Mouse (Mus musculus) CH12.LX (cell line): ENCODE measurements around the gene Lbp. TPM values are rescaled to one million over a fixed set of nuclear protein-coding genes. Genes with fewer than 3 reads are reported as not detected.

Experiments used
- DNase-seq: peaks from one replicate; pipeline ENCODE4 v3.0.0-alpha.2; 2013; ENCODE audit errors: extremely low read depth
- H3K27ac ChIP-seq: 2 replicates; pipeline ENCODE4 v1.5.1; 2012; ENCODE audit warnings: low read depth, mild to moderate bottlenecking, control low read depth, moderate library complexity; ENCODE audit not compliant: insufficient read depth
- H3K27me3 ChIP-seq: replicated peaks from 2 replicates; pipeline ENCODE3; 2012; ENCODE audit warnings: inconsistent platforms
- H3K36me3 ChIP-seq, 2 experiments: replicated peaks in 1 of 2; 2 replicates each; pipeline versions ENCODE3 to v1.6.1; 2012; ENCODE audit warnings: inconsistent platforms in 1 of 2, low read length in 1 of 2, mild to moderate bottlenecking in 1 of 2, mixed read lengths in 1 of 2, moderate library complexity in 1 of 2; ENCODE audit not compliant: control insufficient read depth in 1 of 2, insufficient read depth in 1 of 2
- H3K4me1 ChIP-seq, 2 experiments: 2 replicates each; pipeline ENCODE4 v1.6.1; 2012; ENCODE audit warnings: inconsistent platforms in 1 of 2, moderate library complexity in 1 of 2; ENCODE audit not compliant: insufficient read depth in 2 of 2, control insufficient read depth in 1 of 2
- H3K4me2 ChIP-seq: 2 replicates; pipeline ENCODE4 v1.6.1; 2012; ENCODE audit warnings: low read depth, mild to moderate bottlenecking, control low read depth; ENCODE audit not compliant: poor library complexity, insufficient read depth, severe bottlenecking
- H3K4me3 ChIP-seq, 3 experiments: fragments of 150-350 bp in 1 of 3; sonication (generic) in 1 of 3; replicated peaks in 1 of 3; 2 replicates each; pipeline versions ENCODE3 to v1.5.1; 2011 to 2012; ENCODE audit warnings: low read depth in 2 of 3, low read length in 2 of 3, mild to moderate bottlenecking in 2 of 3, moderate library complexity in 2 of 3, control low read depth in 1 of 3, improper control_type of control experiment in 1 of 3, inconsistent platforms in 1 of 3, mixed read lengths in 1 of 3; ENCODE audit not compliant: poor library complexity in 1 of 3
- H3K79me2 ChIP-seq: replicated peaks from 2 replicates; pipeline ENCODE4 v1.6.1; 2012; ENCODE audit warnings: mild to moderate bottlenecking, moderate library complexity; ENCODE audit not compliant: control insufficient read depth, poor library complexity, insufficient read depth, severe bottlenecking; ENCODE audit errors: extremely low read depth
- H3K9ac ChIP-seq: 2 replicates; pipeline ENCODE4 v1.6.1; 2012; ENCODE audit warnings: low read depth, mild to moderate bottlenecking, control low read depth, moderate library complexity; ENCODE audit not compliant: insufficient read depth
- H3K9me3 ChIP-seq: replicated peaks from 2 replicates; pipeline ENCODE3; 2012; ENCODE audit warnings: low read length, inconsistent platforms, mixed read lengths
- BHLHE40 ChIP-seq: IDR thresholded peaks from 2 replicates; pipeline ENCODE4 v1.6.1; 2011; ENCODE audit warnings: mild to moderate bottlenecking, low read depth, low read length, improper control_type of control experiment
- CHD1 ChIP-seq: IDR thresholded peaks from 2 replicates; pipeline ENCODE4 v1.6.1; 2012; ENCODE audit warnings: low read depth, low read length, improper control_type of control experiment, inconsistent platforms
- ELF1 ChIP-seq: IDR thresholded peaks from 2 replicates; pipeline ENCODE4 v1.6.1; 2014; ENCODE audit warnings: low read depth, mild to moderate bottlenecking, inconsistent platforms, low read length, improper control_type of control experiment
- ETS1 ChIP-seq: conservative IDR thresholded peaks from 2 replicates; pipeline ENCODE4 v1.6.1; 2012; ENCODE audit warnings: low read depth, mild to moderate bottlenecking, inconsistent platforms, low read length, improper control_type of control experiment, moderate library complexity
- HCFC1 ChIP-seq: IDR thresholded peaks from 2 replicates; pipeline ENCODE4 v1.6.1; 2012; ENCODE audit warnings: low read depth, mild to moderate bottlenecking, inconsistent platforms, low read length, improper control_type of control experiment
- MXI1 ChIP-seq: IDR thresholded peaks from 2 replicates; pipeline ENCODE4 v1.6.1; 2011; ENCODE audit warnings: mild to moderate bottlenecking, low read depth, low read length, improper control_type of control experiment
- POLR2AphosphoS2 ChIP-seq: IDR thresholded peaks from 2 replicates; pipeline ENCODE4 v1.6.1; 2011; ENCODE audit warnings: low read depth, low read length, improper control_type of control experiment
- RAD21 ChIP-seq: IDR thresholded peaks from 2 replicates; pipeline ENCODE4 v1.6.1; 2011; ENCODE audit warnings: low read depth, mild to moderate bottlenecking, low read length, improper control_type of control experiment, moderate library complexity
- RCOR1 ChIP-seq: conservative IDR thresholded peaks from 2 replicates; pipeline ENCODE4 v1.6.1; 2012; ENCODE audit warnings: low read depth, mild to moderate bottlenecking, inconsistent platforms, low read length, improper control_type of control experiment
- SIN3A ChIP-seq: IDR thresholded peaks from 2 replicates; pipeline ENCODE4 v1.6.1; 2012; ENCODE audit warnings: low read length, improper control_type of control experiment, inconsistent platforms
- UBTF ChIP-seq: IDR thresholded peaks from 2 replicates; pipeline ENCODE4 v1.6.1; 2012; ENCODE audit warnings: low read depth, mild to moderate bottlenecking, inconsistent platforms, low read length, improper control_type of control experiment, moderate library complexity
- USF1 ChIP-seq: IDR thresholded peaks from 2 replicates; pipeline ENCODE4 v1.6.1; 2014; ENCODE audit warnings: low read depth, mild to moderate bottlenecking, inconsistent platforms, low read length, improper control_type of control experiment
- USF2 ChIP-seq: conservative IDR thresholded peaks from 2 replicates; pipeline ENCODE4 v1.6.1; 2011; ENCODE audit warnings: low read depth, low read length, improper control_type of control experiment
- ZKSCAN1 ChIP-seq: IDR thresholded peaks from 2 replicates; pipeline ENCODE4 v1.6.1; 2012; ENCODE audit warnings: low read depth, inconsistent platforms, low read length, improper control_type of control experiment, borderline replicate concordance
- ZNF384 ChIP-seq: IDR thresholded peaks from 2 replicates; pipeline ENCODE4 v1.6.1; 2012; ENCODE audit warnings: low read depth, low read length, improper control_type of control experiment, inconsistent platforms
- dilution Hi-C: fragments of 300-500 bp; cut with MboI; formaldehyde crosslinking; loops from 2 replicates; pipeline ENCODE4 v1.14.3; 2020; ENCODE audit warnings: low sequenced_read_pairs; ENCODE audit not compliant: extremely low pct_unique_long_range_greater_than_20kb, extremely low pct_ligation_motif_present
- in situ Hi-C: fragments of 300-500 bp; cut with MboI; formaldehyde crosslinking; loops from 3 replicates; pipeline ENCODE4 v1.14.3; 2019; ENCODE audit warnings: low sequenced_read_pairs, low pct_ligation_motif_present, low pct_unique_long_range_greater_than_20kb, mixed read lengths
- polyA plus RNA-seq: library from polyadenylated mRNA; unstranded; fragments of >175 nt; gene quantifications from 2 replicates; pipeline ENCODE4 v1.2.1, GENCODE M21; 2012; ENCODE audit warnings: low read depth; ENCODE audit not compliant: insufficient read length
- total RNA-seq, 2 experiments: library from RNA; depleted of rRNA; stranded (reverse); fragments of 300-350 nt in 1 of 2; fragments of >200 nt in 1 of 2; gene quantifications; 2 replicates each; pipeline ENCODE4 v1.2.3; 2012 to 2014

Gene Lbp
- total and polyA plus RNA-seq, 3 experiments: 0.04 to 0.27 TPM; not detected in 1

GRCm38 (mm10) chr2:158276451-158276850 is 29.8 kb upstream of the Lbp start:
- no peak overlapping the region for H3K4me3 ChIP-seq
- no peak overlapping the region for H3K27ac ChIP-seq
- H3K4me1 ChIP-seq: peaks cover 0 to 24% of the 10 kb centered on the region in 2 experiments; a peak in 2 of 4 replicates
- H3K9me3 ChIP-seq: no peaks in the 10 kb centered on the region
- no peak for DNase-seq
- dilution Hi-C loops: no loop called here
- peaks cover 2% of the 10 kb centered on the region for H3K27me3 ChIP-seq
- TF ChIP-seq ZKSCAN1 (no peak), ETS1 (no peak), USF2 (no peak)
- TF ChIP-seq, all 38 proteins: peak for 0
- no peaks in the 10 kb centered on the region for H3K79me2 ChIP-seq
- H3K9ac ChIP-seq: no peak overlapping the region
- in situ Hi-C loops: no loop called here
- no peaks in the 10 kb centered on the region for H3K36me3 ChIP-seq
- H3K4me2 ChIP-seq: no peak overlapping the region

DNA sequence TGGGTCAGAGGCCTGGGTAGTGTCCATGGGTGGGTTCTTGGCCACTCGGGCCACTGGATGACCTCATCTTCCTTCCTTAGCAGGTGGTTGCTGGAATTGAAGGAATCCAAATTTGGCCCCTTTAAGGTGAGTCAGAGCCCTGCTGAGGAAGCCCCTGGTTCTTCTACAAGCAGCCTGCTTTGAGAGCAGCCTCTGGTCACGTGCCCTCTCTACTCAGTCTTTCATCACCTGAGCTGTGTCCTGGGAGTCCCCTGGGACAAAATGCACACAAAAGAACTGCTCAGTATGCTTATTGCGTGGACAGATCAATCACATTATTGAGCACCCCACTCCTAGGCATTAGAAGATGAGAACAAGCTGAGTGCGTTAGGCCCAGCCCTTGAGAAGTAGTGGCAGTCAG is 29.4 kb upstream of the Lbp start:
- Histone ChIP-seq H3K36me3 (no peaks in the 10 kb centered on the region), H3K4me3 (no peak overlapping the region), H3K9me3 (no peaks in the 10 kb centered on the region), H3K79me2 (no peaks in the 10 kb centered on the region), H3K27me3 (peaks cover 5% of the 10 kb centered on the region), H3K4me2 (no peak overlapping the region), H3K27ac (no peak overlapping the region), H3K4me1 (peaks cover 2 to 28% of the 10 kb centered on the region in 2 experiments; a peak in 3 of 4 replicates), H3K9ac (no peak overlapping the region)
- DNase-seq: no peak
- in situ Hi-C loops: no loop called here
- dilution Hi-C loops: no loop called here
- TF ChIP-seq MXI1 (no peak), UBTF (no peak), BHLHE40 (peak; percentile 57), HCFC1 (no peak), USF1 (peak; percentile 30; the same call in 1 of the 2 replicates), ETS1 (no peak), RAD21 (no peak), POLR2AphosphoS2 (no peak), ZNF384 (no peak), SIN3A (no peak)

GRCm38 (mm10) chr2:158279656-158280055 is 26.6 kb upstream of the Lbp start:
- peaks cover 13% of the 10 kb centered on the region for H3K27me3 ChIP-seq
- H3K4me2 ChIP-seq: no peak overlapping the region
- H3K9me3 ChIP-seq: no peaks in the 10 kb centered on the region
- dilution Hi-C loops (no loop called here), in situ Hi-C loops (loop anchor here (5.0 kb wide), 1 partner anchor 63 kb away; no protein-coding TSS in a partner anchor)
- no peak overlapping the region for H3K4me3 ChIP-seq
- no peak for TF ChIP-seq RCOR1
- no peak for TF ChIP-seq CHD1
- TF ChIP-seq ELF1: no peak
- no peak for TF ChIP-seq ETS1
- no peak for TF ChIP-seq SIN3A
- DNase-seq: no peak
- no peaks in the 10 kb centered on the region for H3K79me2 ChIP-seq
- H3K27ac ChIP-seq: no peak overlapping the region
- H3K4me1 ChIP-seq: peaks cover 2 to 14% of the 10 kb centered on the region in 2 experiments; a peak in 3 of 4 replicates
- no peak overlapping the region for H3K9ac ChIP-seq
- no peaks in the 10 kb centered on the region for H3K36me3 ChIP-seq
